Mouse (Mus musculus): ENCODE measurements at regions not wholly inside any gene's neighbourhood (a gene's known extent, or its start where the extent isn't known, plus 50 kb on each side); places are given as distances from the start of the nearest gene placed in this dataset.
A peak's percentile ranks its signal among the peaks of the same experiment; 100 is the strongest.
"Not testable (repeated sequence)": the region's sequence is repeated elsewhere in the genome, so short reads cannot be mapped to it uniquely, and the experiment has no call there.

DNA sequence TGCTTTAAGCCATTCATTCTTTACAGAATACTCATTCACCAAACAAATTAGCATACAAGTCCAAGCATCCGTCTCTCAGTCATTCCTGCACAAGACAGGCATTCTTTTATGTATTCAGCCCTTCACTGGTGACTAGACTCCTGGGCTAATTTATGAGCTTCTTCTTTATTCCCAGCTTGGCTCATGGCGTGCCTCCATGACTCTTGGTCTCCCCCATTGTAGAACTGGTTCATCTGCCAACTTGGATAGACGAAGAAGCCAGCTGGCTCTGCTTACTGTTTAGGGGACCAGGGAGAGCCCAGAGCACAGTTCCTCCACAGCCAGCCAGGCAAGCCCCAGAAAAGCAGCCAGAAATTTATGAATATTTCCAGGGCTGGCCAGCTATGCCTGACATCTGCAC, 421.2 kb upstream of the N6amt1 start:
- DNase-seq (ENCODE audit: low read depth, low spot score), result no peak

DNA sequence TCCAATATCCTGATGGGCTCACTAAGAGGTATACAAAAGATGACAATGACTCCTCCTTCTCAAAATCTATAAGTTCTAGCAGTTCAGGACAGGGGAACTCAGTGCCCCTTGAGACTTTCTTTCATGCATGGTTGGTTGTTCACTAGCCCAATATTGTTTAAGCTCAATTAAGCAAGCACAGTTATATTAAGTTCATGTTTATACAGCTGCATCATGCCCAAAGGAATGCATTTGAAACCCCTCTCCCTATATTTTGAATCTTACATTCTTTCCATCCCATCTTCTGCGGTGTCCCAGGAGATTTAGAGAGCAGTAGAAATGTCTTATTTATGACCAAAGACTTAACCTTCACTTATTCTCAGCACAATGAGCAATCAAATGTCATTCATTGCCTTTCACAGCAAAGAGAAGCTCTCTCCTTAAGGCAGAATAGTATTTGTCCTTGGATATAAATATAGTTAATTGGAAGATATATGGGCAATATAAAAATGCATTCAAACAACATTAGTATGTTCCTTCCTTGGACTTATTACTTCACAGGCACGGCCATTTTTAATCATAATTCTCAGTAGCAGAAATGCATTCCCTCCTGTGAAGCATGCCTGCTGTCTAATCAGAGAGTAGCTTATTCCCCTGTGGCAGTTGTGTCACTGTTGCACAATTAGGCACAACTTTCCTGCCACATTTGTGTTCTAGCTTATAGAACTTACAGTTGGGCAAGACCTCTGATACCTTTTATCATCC, 455.8 kb upstream of the N6amt1 start:
- no peak for DNase-seq (ENCODE audit: low read depth, low spot score)

DNA sequence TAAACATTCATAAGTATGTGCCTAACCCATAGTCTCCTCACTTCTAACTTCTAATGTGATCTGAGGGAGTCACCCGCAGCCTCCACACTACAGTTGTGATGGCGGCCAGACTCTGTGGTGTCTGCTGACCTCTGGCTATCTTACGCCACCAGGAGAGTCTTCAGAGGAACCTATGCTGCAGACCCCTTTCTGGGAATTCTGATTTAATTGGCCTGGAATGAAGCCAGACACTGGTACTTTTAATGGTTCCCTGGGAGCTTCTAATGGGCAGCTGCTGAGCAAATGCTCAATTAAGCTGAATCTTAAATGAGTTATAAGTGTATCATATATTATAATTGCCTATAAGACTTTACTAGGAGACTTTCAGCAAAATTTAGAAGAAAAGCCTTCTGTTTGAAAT, 459.0 kb upstream of the N6amt1 start:
- DNase-seq (ENCODE audit: low read depth, low spot score), result no peak

DNA sequence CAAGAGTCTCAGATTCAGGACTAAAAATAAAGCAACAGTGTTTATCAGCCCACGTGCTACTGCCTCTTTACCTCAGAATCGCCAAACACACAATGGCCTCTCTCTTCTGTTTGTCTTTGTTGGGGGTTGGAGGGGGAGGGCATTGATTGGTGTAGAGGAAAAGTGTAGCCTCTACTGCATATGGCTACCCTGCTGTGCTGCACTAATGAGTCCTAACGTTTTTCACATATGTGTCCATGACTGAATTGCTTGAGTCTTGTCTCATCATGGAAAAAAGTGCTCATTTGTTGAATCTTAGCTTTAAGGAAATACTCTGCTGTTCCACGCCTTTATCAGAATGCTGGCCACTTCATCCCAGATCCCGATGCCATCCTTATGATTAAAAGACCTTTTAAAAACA, 459.7 kb upstream of the N6amt1 start:
- DNase-seq (ENCODE audit: low read depth, low spot score), result no peak

GRCm38 (mm10) chr16:86888421-86888820, 465.6 kb upstream of the N6amt1 start:
- no peak for DNase-seq (ENCODE audit: low read depth, low spot score)

GRCm38 (mm10) chr16:86887605-86888004, 466.4 kb upstream of the N6amt1 start:
- no peak for DNase-seq (ENCODE audit: low read depth, low spot score)

GRCm38 (mm10) chr16:86883862-86884261, 470.1 kb upstream of the N6amt1 start:
- no peak for DNase-seq (ENCODE audit: low read depth, low spot score)

GRCm38 (mm10) chr16:86882529-86882928, 471.5 kb upstream of the N6amt1 start:
- peak; percentile 57 for DNase-seq (ENCODE audit: low read depth, low spot score)

- DNase-seq (ENCODE audit: low read depth, low spot score), result no peak
These were observed 472.4 kb upstream of the N6amt1 start for GRCm38 (mm10) chr16:86881583-86881982.

DNA sequence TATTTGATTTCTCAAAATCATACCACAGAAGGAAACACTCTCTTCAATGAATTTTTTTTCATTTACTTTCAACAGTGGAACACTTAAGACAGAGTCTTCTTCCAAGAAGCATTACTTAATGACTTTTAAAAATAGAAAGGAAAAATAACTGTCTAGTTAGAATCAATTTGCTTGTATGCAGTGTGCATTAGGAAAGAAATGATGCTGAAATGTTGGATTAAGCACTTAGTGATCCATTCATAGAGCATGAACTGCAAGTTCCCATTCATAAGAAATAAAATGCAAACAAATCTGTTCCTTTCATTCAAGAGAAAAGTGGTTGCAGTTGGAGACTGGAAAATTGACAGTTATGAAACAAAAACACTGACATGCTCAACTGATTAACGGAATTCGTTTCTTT, 493.2 kb upstream of the N6amt1 start:
- DNase-seq (ENCODE audit: low read depth, low spot score), result no peak

- DNase-seq (ENCODE audit: low read depth, low spot score), result no peak
These were observed 498.1 kb upstream of the N6amt1 start for GRCm38 (mm10) chr16:86855891-86856290.

DNA sequence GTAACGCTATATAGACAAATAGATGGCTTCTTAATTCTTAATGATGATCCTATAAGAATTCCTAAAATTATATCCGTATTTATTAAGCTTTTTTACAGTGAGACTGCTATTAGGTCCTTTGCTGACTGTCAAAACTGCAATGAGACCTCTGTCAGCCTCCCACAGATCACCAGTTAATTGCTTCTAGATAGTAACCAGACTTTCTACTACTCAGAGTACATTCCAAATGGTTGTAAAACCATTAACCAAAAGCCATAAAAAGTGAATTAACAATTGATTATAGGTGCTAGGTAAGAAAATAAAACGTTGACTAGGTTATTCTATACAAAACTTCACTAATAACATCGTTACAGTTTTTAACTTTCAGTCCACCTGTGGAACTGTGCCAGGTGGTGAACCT, 498.7 kb upstream of the N6amt1 start:
- no peak for DNase-seq (ENCODE audit: low read depth, low spot score)

- DNase-seq (ENCODE audit: low read depth, low spot score), result no peak
These were observed 500.6 kb upstream of the N6amt1 start for GRCm38 (mm10) chr16:86853398-86853797.

GRCm38 (mm10) chr16:86838457-86839337, 515.3 kb upstream of the N6amt1 start:
- DNase-seq (ENCODE audit: low read depth, low spot score), result no peak

- no peak for DNase-seq (ENCODE audit: low read depth, low spot score)
These were observed 526.3 kb upstream of the N6amt1 start for GRCm38 (mm10) chr16:86827645-86828044.

GRCm38 (mm10) chr16:86826641-86827040, 527.3 kb upstream of the N6amt1 start:
- DNase-seq (ENCODE audit: low read depth, low spot score), result no peak

- DNase-seq (ENCODE audit: low read depth, low spot score), result no peak
These were observed 530.5 kb upstream of the N6amt1 start for GRCm38 (mm10) chr16:86823496-86823895.

DNA sequence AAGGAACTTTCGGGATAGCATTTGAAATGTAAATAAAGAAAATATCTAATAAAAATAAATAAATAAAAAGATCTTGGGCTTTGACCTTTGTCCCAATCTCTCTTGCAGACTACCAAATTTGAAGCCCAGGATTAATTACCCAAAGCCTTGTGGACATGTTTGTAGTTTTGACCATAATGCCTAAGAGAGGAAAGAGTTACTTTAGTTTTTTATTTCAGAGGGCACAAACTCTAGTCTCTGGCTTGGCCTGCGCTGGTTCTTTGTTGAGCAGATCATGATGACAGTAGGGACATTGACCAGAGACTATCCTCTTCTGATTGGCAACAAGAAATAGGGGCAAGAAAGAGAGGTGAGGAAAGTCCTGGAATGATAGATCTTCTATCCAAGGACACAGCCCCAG, 532.4 kb upstream of the N6amt1 start:
- no peak for DNase-seq (ENCODE audit: low read depth, low spot score)

GRCm38 (mm10) chr16:86818639-86819038, 535.3 kb upstream of the N6amt1 start:
- DNase-seq (ENCODE audit: low read depth, low spot score), result not testable (repeated sequence)

GRCm38 (mm10) chr16:86816763-86817593, 537.0 kb upstream of the N6amt1 start:
- DNase-seq (ENCODE audit: low read depth, low spot score), result no peak

DNA sequence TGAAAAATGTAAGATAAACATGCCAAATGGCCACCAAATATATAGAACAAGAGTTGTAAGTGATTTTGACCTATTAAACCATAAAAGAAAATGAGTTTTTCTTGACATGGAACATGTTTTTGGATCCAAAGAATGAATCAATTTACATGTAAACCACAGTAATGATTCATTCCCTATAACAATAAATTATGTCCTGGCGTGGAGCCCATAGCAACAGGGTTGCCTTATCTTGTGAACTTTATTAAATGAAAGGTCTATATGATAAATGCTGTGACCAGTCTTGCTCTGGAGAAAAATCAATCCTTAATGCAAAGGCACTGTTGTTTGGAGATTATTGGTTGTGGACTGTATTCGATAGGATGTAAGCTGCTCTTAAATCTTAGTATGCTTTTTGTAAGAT, 538.0 kb upstream of the N6amt1 start:
- no peak for DNase-seq (ENCODE audit: low read depth, low spot score)

DNA sequence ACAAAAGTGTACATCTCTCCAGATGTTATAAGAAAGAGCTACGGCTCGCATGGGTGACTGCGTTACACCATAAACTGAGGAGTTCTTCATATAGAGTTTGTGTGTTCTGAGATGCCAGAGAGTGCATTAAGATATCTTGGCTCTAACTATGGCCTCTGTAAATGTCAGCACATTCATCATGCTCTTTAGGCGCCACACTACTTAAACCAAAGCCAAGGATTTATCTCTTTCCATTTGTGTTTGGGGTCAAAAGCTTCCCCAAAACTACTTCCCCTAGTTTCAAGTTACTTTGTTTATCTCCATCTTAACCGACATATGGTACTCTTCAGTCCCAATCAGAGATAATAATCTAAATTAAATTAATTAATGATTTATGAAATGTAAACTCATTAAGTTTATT, 541.3 kb upstream of the N6amt1 start:
- DNase-seq (ENCODE audit: low read depth, low spot score), result no peak

Measured in ES-CJ7 (cell line).